Mouse (Mus musculus) embryonic facial prominence, embryonic 13.5 days (tissue): ENCODE data around the gene Mcm10. TPM values are rescaled to one million over a fixed set of nuclear protein-coding genes. Genes with fewer than 3 reads are reported as not detected.

Experiments
- ATAC-seq: fragments of 200-750 bp; cut with Nextera tagmentation; 2 replicates; pipeline ENCODE4 v1.8.0; 2017; ENCODE audit warnings: low read depth; ENCODE audit not compliant: insufficient number of reproducible peaks, insufficient read depth, low FRiP score, low TSS enrichment
- H3K27ac ChIP-seq: fragments of 300-500 bp; sonication (generic); 2 replicates; pipeline ENCODE4 v1.5.1; 2015; ENCODE audit warnings: moderate library complexity, mild to moderate bottlenecking, inconsistent platforms
- H3K27me3 ChIP-seq: fragments of 300-500 bp; sonication (generic); 2 replicates; pipeline ENCODE4 v1.6.1; 2015; ENCODE audit warnings: mild to moderate bottlenecking, inconsistent platforms
- H3K36me3 ChIP-seq: fragments of 300-500 bp; sonication (generic); 2 replicates; pipeline ENCODE4 v1.6.1; 2015; ENCODE audit warnings: mild to moderate bottlenecking, inconsistent platforms
- H3K4me1 ChIP-seq: fragments of 300-500 bp; sonication (generic); 2 replicates; pipeline ENCODE4 v1.6.1; 2015; ENCODE audit warnings: inconsistent platforms
- H3K4me2 ChIP-seq: fragments of 300-500 bp; sonication (generic); 2 replicates; pipeline ENCODE4 v1.6.1; 2015; ENCODE audit warnings: moderate library complexity, mild to moderate bottlenecking, inconsistent platforms
- H3K4me3 ChIP-seq: fragments of 300-500 bp; sonication (generic); 2 replicates; pipeline ENCODE4 v1.5.1; 2015; ENCODE audit warnings: mild to moderate bottlenecking, inconsistent platforms
- H3K9ac ChIP-seq: fragments of 300-500 bp; sonication (generic); 2 replicates; pipeline ENCODE4 v1.6.1; 2015; ENCODE audit warnings: mild to moderate bottlenecking, inconsistent platforms
- H3K9me3 ChIP-seq: fragments of 300-500 bp; sonication (generic); 2 replicates; pipeline ENCODE4 v1.6.1; 2016; ENCODE audit warnings: inconsistent platforms
- WGBS: fragments of 180-500 bp; shearing (Covaris S2); methylation state at CpG from one replicate; pipeline ENCODE4 v1.1.7; 2015; ENCODE audit warnings: mixed read lengths; 5-methylcytosine and 5-hydroxymethylcytosine counted together
- polyA plus RNA-seq: library from polyadenylated mRNA; unstranded; fragments of >200 nt; fragmentation: Nextera tagmentation; extraction: Ambion mirVana; gene quantifications from 2 replicates; pipeline ENCODE4 v1.2.1, GENCODE M21; 2015

Mcm10 gene
- polyA plus RNA-seq = 31.8 and 34.0 TPM in 2 replicates

DNA sequence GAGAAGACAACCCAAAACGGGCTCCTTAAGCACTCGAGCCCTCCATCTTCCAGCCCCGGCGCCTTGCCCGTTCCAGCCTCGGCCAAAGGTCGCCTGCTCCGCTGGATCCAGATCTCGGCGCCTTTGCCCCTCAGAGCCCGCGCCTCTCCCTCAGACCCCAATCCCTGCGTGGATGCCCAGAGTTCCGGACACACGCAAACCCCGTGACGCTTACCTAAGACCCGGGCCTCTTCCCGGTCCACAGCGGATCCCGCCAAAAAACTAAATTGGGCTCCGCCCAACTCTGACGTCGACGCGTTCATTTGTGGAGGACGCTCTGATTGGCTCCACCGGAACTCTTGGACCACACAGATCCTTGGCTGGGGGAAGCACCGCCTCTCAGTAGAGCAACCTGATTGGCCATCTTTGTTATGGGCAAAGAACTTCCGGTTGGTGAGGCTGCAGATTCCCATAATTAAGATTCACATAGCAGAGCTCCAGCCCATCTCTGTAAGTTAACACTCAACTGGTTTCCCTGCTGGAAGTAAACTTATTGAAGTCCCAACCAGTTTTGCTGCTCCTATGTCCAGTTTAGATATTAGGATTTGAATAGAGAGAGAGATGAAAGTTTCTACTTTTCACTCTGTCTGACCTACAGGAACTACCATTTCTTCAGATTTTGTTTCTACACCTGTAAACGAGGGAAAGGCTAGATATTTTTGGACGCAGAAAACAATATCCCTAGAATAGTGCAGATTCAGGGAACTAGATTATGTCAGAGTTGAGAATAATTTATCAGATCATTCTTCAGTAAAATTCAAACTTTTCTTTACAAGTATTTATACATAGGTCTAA is at the start of gene Mcm10:
Mcm10 (minus strand) TSS at position 301 of the 834 bp plus-strand sequence.
- peak; percentile 100 for ATAC-seq
- H3K27me3 ChIP-seq = no peaks in the 10 kb centered on the region
- H3K9ac ChIP-seq = peak within 1 kb of the TSS; percentile 75
- H3K9me3 ChIP-seq = no peaks in the 10 kb centered on the region
- 4% methylated on average over 32 of the region's 32 CpGs for WGBS
- H3K4me3 ChIP-seq = peak within 1 kb of the TSS; percentile 68
- H3K4me1 ChIP-seq = peaks cover 13% of the 10 kb centered on the region
- peaks cover 12% of the 10 kb centered on the region for H3K36me3 ChIP-seq
- peak within 1 kb of the TSS; percentile 56 for H3K27ac ChIP-seq
- H3K4me2 ChIP-seq = peak within 1 kb of the TSS; percentile 63

DNA sequence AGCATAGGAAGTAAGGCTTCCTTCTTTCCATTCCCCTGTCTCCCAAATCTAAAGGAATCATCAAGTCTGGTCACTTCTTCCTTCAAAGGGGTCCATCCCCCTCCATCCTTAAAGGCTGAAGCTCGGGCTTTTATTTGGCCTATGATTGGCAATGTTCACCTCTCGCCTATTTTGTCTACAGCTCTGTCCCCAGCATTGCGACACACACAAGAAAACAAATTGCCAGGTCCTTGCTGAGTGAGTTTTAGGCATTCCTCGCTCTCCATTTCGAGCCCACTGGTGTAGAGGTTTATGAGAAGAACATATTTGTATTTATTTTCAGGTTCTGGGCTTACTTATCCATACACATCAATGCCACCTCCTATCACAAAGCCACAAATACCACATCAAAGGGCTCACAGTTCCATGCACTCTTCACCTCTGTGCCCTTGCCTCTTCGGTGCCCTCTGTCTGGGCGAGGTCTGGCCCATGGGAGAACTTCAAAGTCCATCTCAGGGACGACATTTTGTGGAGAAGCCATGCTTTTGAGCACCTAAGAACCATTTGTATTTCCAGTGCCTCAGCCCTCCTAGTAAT is 48.6 kb upstream of the Mcm10 start:
- H3K9ac ChIP-seq = no peak overlapping the region
- no peak for ATAC-seq
- H3K4me2 ChIP-seq = no peak overlapping the region
- peaks cover 20% of the 10 kb centered on the region for H3K27me3 ChIP-seq
- no peak overlapping the region for H3K4me3 ChIP-seq
- H3K27ac ChIP-seq = no peak overlapping the region
- WGBS = 70% methylated on average over 8 of the region's 8 CpGs
- H3K36me3 ChIP-seq = no peaks in the 10 kb centered on the region
- H3K9me3 ChIP-seq = no peaks in the 10 kb centered on the region
- H3K4me1 ChIP-seq = peaks cover 16% of the 10 kb centered on the region

DNA sequence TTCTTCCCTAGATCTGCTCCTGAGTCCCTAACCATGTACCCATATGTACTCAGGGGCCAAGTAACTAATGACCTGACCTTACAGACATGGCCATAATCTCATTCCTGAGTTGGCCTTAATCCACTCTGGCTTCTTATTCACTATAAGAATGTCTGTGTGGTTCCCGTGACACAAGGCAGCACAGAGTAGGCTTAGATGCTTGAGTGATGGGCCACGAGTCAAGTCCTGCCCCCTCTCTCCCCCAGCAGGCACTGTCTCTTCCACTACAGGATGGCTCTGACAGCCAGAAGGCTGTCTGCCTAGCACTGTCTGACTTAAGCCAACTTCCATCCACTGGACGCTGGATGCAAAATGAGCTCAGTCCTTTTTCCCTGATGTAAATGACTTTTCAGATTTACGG is 47.4 kb upstream of the Mcm10 start:
- H3K4me1 ChIP-seq = peaks cover 16% of the 10 kb centered on the region
- no peaks in the 10 kb centered on the region for H3K36me3 ChIP-seq
- peaks cover 20% of the 10 kb centered on the region for H3K27me3 ChIP-seq
- H3K4me3 ChIP-seq = no peak overlapping the region
- H3K4me2 ChIP-seq = no peak overlapping the region
- WGBS = 75% methylated on average over 4 of the region's 4 CpGs
- H3K27ac ChIP-seq = no peak overlapping the region
- no peak overlapping the region for H3K9ac ChIP-seq
- H3K9me3 ChIP-seq = no peaks in the 10 kb centered on the region
- ATAC-seq = no peak

DNA sequence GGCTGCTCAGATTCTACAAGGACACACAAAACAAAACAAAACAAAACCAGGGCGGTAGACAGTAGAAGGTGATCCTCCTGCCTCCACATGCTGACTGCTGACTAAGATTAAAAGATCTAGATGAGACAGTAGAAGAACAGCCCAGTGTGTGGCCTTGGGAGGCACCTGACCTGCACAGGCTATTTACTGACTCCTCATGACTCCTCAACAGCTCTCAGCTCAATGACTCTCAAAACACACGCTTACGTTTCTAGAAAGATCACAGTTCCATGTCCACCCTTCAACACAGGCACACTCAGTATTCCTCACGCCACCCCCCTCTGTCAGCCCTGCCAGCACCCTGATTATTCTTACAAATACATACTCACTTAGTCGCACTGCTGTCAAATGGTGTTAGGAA is 45.8 kb upstream of the Mcm10 start:
- 80% methylated on average over 5 of the region's 5 CpGs for WGBS
- no peaks in the 10 kb centered on the region for H3K9me3 ChIP-seq

DNA sequence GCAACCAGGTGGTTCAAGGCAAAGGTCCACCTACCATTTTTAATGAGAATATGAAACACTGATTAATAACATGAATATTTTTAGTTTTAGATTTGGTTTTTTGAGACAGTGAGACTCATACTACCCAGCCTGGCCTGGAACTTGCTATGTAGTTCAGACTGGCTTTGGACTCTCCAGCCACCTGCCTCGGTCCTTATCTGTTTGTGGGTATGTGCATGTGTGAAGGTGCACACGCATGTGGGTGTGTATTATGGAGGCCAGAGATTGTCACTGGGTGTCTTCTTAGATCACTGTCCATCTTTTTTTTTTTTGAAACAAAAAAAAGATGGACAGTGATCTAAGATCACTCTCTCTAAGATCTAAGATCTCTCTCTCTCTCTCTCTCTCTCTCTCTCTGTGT is 38.0 kb upstream of the Mcm10 start:
- ATAC-seq = no peak
- H3K4me3 ChIP-seq = no peak overlapping the region
- no peak overlapping the region for H3K27ac ChIP-seq
- no peak overlapping the region for H3K9ac ChIP-seq
- H3K36me3 ChIP-seq = no peaks in the 10 kb centered on the region
- no peak overlapping the region for H3K4me2 ChIP-seq
- H3K9me3 ChIP-seq = no peaks in the 10 kb centered on the region
- no peaks in the 10 kb centered on the region for H3K27me3 ChIP-seq
- WGBS = 85% methylated on average over 2 of the region's 2 CpGs
- H3K4me1 ChIP-seq = no peaks in the 10 kb centered on the region; the same call in 1 of the 2 replicates

More for the DNA sequence above, 45.8 kb upstream of the Mcm10 start:
- no peak for ATAC-seq
- H3K9ac ChIP-seq = no peak overlapping the region
- H3K4me3 ChIP-seq = no peak overlapping the region
- peaks cover 9% of the 10 kb centered on the region for H3K4me1 ChIP-seq
- H3K4me2 ChIP-seq = no peak overlapping the region
- H3K27me3 ChIP-seq = peaks cover 9% of the 10 kb centered on the region
- H3K27ac ChIP-seq = no peak overlapping the region
- no peaks in the 10 kb centered on the region for H3K36me3 ChIP-seq

DNA sequence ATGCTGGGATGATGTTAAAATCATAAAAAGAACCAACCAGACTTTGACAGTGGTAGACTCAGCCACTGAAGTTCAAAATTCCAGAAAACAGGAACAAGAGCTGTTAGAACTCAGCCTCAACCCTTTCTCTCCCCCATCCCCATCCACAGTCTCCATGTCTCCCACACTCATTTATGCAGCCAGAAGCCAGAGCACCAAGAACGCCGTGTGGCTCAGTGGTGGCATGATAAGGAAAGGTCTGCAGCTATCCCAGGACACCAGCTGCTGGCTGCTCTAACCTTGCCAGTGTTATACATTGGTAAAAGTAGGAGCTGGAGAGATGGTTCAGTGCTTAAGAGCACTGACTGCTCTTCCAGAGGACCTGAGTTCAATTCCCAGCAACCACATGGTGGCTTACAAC is 34.4 kb upstream of the Mcm10 start:
- H3K36me3 ChIP-seq = no peaks in the 10 kb centered on the region
- peaks cover 8% of the 10 kb centered on the region for H3K4me1 ChIP-seq
- no peak overlapping the region for H3K9ac ChIP-seq
- no peaks in the 10 kb centered on the region for H3K9me3 ChIP-seq
- H3K27ac ChIP-seq = no peak overlapping the region
- H3K4me2 ChIP-seq = no peak overlapping the region
- ATAC-seq = no peak
- 88% methylated on average over 2 of the region's 2 CpGs for WGBS
- no peaks in the 10 kb centered on the region for H3K27me3 ChIP-seq
- H3K4me3 ChIP-seq = no peak overlapping the region

DNA sequence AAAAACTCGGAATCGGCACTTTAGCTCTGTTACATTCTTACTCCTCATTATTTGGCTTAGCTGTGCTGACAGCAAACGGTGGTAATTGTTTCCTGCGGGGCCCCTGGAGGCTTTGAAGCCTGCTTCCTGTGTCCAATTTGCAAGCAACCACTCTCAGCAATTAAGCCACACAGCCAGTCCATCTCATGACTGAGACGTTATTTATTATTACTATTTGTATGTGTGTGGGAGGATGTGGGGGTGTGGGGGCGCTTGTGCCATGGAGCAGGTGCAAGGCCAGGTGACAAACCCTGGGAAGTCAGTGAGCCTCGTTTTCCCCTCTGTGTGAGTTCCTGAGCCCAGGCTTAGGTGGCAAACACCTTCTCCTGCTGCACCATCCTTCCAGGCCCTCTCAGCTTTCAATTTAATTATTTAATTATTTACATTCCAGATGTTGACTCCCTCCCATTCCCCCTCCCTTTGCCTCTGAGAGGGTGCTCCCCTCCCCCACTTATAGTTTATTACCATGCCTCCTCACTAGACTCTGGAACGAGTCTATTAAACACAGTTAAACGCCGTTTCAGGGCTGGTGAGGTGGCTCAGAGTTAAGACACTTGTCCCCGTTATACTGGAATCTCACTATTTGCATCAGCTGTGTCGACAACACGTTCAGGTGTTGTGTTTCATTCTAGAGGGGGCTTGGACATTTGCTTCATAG is 32.8 kb upstream of the Mcm10 start:
- Histone ChIP-seq H3K27ac (no peak overlapping the region), H3K9me3 (no peaks in the 10 kb centered on the region), H3K4me2 (0 out of 2 replicates have a peak overlapping the region, but pooled peaks have one; percentile 0), H3K4me3 (no peak overlapping the region), H3K27me3 (no peaks in the 10 kb centered on the region), H3K4me1 (peaks cover 8% of the 10 kb centered on the region), H3K36me3 (no peaks in the 10 kb centered on the region), H3K9ac (no peak overlapping the region)
- no peak for ATAC-seq
- 25% methylated on average over 13 of the region's 13 CpGs for WGBS

DNA sequence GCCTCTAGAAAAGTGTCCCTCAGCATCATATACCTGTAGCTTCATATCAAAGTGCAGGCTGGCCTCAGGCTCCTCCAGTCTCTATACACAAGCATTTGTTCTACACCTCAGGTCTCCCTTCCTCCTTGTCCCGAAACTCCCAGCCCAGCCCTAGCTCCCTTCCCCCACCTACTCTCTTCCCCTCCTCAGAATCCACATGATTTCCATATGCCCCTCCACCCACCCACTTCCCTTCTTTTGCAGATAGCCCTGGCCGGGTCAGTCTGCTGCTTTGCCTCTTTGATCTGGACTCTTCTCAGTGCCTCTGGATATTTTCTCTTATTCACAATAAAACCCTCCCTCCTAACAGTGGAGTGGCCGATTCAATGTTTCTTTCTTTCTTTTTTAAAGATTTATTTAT is 31.7 kb upstream of the Mcm10 start:
- ATAC-seq = no peak
- no peak overlapping the region for H3K4me2 ChIP-seq
- peaks cover 8% of the 10 kb centered on the region for H3K4me1 ChIP-seq
- no peak overlapping the region for H3K9ac ChIP-seq
- no peak overlapping the region for H3K4me3 ChIP-seq
- 38% methylated on average over 3 of the region's 3 CpGs for WGBS
- H3K27ac ChIP-seq = no peak overlapping the region
- no peaks in the 10 kb centered on the region for H3K27me3 ChIP-seq
- H3K36me3 ChIP-seq = no peaks in the 10 kb centered on the region
- no peaks in the 10 kb centered on the region for H3K9me3 ChIP-seq

DNA sequence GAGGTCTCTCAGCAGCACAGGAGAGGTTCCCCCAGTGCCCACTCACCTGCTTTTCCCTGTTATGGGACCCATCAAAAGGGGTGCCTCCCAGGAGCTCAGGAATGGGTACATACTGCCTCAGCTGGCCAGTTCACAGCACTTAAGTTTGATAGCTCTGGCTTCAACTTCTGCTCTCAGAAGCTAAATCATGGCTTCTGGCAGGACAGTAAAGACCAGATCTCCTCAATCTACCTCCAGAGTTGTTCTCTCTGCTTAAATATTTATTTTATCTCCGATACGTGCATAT is 30.8 kb upstream of the Mcm10 start:
- WGBS = 93% methylated on average over 2 of the region's 2 CpGs
- no peak overlapping the region for H3K27ac ChIP-seq
- H3K4me2 ChIP-seq = no peak overlapping the region
- ATAC-seq = no peak
- no peak overlapping the region for H3K9ac ChIP-seq
- no peaks in the 10 kb centered on the region for H3K9me3 ChIP-seq
- peaks cover 8% of the 10 kb centered on the region for H3K4me1 ChIP-seq
- H3K4me3 ChIP-seq = no peak overlapping the region
- no peaks in the 10 kb centered on the region for H3K36me3 ChIP-seq
- H3K27me3 ChIP-seq = no peaks in the 10 kb centered on the region

DNA sequence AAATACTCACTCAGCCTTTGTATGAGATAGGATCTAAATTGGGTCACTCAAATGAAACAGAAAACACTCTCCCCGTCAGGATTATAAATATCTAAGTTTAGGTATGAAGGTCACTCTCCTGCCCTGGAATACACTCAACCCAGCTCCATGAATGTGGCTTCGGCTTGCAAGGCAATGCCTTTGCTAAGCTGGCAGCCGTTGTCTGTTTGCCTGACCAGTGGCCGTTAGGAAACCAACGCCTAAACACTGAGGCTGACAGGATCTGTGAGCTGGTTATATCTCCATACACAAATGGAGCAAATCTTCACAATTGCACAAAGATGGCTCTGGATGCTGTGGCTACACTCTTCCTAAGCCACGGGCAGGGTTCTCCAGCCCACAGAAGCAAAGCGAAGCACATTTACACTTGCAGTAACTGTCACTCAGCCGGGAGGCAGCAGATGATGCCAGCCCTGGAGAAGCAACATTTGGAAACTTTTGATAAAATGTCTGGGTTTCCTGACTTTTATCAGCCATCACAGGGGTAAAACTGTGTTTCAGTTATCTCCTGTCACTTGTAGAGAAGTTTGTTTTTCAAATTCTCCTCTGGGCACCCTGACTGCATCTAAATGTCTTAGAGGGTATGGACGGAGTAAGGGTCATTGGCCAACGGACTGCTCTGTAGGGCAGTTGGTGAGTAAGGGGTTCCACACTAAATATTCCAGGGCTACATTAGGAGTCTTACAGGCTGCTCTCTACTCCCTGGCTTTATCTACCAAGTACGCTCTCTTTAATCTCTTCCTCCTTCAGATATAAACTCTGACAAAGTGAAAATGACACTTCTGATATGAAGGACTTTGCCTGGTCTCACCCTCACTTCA is 30.3 kb upstream of the Mcm10 start:
- no peak for ATAC-seq
- Histone ChIP-seq H3K9ac (no peak overlapping the region), H3K4me3 (no peak overlapping the region), H3K4me2 (no peak overlapping the region), H3K9me3 (no peaks in the 10 kb centered on the region), H3K27ac (no peak overlapping the region), H3K4me1 (peaks cover 8% of the 10 kb centered on the region), H3K36me3 (no peaks in the 10 kb centered on the region), H3K27me3 (no peaks in the 10 kb centered on the region)
- 79% methylated on average over 11 of the region's 11 CpGs for WGBS

DNA sequence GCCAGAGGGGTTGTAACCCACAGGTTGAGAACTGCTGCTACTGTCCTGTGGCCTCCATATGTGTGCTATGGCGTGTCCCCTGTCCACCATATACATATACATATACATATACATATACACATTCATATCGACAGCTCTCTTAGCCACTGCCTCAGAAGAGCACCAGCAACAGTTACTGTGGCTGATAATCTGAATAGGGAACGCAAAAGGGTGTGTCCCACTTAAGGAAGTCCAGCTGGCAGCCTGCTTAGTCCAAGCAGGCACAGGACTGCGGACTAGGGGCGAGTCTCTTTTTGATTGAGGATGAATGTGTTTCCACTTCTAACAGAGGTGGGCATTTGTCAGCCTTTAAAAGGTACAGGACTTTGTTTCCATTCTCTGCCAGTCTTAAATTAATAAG is 29.3 kb upstream of the Mcm10 start:
- ATAC-seq = no peak
- H3K4me2 ChIP-seq = no peak overlapping the region
- H3K36me3 ChIP-seq = no peaks in the 10 kb centered on the region
- H3K4me3 ChIP-seq = no peak overlapping the region
- H3K27ac ChIP-seq = no peak overlapping the region
- H3K9me3 ChIP-seq = no peaks in the 10 kb centered on the region
- WGBS = 86% methylated on average over 5 of the region's 5 CpGs
- H3K27me3 ChIP-seq = no peaks in the 10 kb centered on the region
- no peak overlapping the region for H3K9ac ChIP-seq
- peaks cover 8% of the 10 kb centered on the region for H3K4me1 ChIP-seq
